Mouse (Mus musculus): ENCODE measurements around the gene Adamts2. TPM values are rescaled to one million over a fixed set of nuclear protein-coding genes. Genes with fewer than 3 reads are reported as not detected.

Adamts2 gene
- total RNA-seq, 1 experiment from 2014 or later = 0.12 TPM

DNA sequence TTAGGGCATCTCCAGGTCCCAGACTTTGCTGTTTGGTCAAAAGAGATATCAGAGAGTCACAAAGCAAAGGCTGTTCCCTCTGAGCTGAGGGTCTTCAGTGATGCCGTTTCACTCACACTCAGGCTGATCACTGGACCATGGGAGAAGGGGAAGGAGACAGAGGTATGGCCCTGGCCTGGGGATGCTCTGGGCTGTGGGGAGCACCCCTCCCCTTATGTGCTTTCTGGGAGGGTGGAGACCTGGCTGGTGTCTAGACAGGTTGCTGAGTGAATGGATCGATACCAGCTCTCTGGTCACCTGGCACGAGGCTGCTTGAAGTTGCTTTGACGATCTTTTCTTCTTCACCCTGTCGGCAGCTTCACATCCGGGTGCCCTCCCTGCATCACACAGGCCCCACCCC, 113.2 kb downstream of the Adamts2 start:
- ATAC-seq (ENCODE audit: extremely low read depth, insufficient number of reproducible peaks, low FRiP score, poor library complexity, severe bottlenecking) = no peak

DNA sequence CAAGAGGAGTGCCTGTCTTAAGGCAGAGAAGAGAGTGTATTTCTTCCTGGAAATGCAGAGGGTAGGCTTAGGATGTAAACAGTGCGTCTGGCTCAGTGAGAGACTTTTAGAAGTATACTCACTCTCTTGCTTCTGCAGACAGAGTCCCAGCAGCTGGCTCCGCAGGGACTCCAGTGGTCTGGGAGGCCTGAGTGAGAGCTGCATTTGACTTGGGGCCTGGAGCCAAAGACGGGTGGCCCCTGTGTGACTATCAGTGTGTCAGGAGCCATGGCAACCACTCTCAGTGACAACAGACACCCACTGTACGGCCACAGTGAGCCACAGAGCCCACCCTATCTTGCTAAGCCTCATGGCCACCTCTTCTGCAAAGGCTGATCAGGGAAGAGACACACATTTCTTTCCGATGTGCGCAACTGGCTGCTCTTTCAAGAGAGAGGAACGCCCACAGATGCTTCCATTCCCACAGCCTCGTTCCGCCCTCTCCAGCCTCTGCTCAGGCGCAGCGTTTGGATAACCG, 115.6 kb downstream of the Adamts2 start:
- no peak for ATAC-seq (ENCODE audit: extremely low read depth, insufficient number of reproducible peaks, low FRiP score, poor library complexity, severe bottlenecking)

DNA sequence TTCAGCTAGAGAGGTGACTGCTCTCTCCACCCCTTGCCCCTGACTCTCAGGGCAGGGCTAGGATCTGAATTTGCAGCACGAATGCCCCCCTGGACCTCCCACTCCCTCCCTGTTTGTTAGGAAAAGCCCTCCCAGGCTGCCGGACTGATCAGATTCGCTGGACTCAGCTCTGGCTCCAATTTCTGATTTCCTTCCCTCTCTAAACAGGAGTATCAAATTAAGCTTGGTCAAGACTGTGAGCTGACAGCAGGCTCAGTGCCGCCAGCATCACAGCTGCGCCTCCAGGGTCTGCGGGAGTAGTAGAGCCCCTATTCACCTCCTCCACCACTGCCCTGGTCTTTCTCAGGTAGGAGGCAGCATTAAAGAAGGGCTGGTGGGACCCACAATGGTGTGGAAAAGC, 117.0 kb downstream of the Adamts2 start:
- ATAC-seq (ENCODE audit: extremely low read depth, insufficient number of reproducible peaks, low FRiP score, poor library complexity, severe bottlenecking) = no peak

DNA sequence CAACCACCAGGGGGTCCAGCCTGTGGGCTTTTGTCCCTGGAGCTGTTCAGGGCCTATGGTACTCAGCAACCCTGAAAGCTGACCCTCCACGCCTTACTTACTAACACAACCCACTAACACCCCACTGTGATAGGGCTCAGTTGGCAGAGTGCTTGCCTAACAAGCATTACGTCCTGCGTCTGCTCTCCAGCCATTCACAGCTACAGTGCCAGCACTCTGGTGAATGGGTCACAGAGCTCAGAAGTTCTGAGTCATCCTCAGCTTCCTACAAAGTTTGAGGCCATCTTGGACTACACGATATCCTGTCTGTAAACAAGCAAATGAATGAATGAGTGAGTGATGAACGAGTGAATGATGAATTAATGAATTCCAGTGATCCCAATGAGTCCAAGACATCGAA, 118.5 kb downstream of the Adamts2 start:
- ATAC-seq (ENCODE audit: extremely low read depth, insufficient number of reproducible peaks, low FRiP score, poor library complexity, severe bottlenecking) = no peak

DNA sequence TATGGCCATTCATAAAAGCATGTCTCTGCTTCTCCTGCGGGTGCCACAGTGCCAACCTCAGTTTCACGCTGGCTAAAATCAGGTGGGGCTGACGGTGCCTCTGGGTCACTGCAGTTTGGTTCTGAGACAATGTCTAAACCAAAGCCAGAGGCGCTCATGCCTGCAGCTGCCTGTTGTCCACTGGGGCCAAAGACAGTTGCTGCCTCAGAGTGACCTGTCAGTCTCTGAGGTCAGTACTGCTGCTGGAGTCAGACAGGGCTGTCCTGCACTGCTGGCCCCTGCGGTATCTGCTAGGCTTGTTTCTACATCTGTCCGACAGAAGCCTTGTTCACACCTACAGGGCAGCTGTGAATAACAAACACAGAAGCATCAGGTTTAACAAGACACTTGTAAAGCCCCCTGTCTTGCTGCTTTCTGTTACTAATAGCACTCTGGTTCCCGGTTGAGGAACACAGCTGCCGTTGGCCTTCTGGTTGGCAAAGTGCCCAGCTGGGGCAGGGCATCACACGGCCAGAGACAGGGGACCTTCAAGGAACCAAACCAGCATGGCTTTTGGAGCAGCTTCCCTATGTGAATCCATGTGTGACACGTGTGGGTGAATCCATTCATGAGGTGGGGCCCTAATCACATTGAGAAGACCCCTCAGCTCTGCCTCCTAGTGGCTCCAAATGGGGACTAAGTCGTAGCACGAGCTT, 119.1 kb downstream of the Adamts2 start:
- ATAC-seq (ENCODE audit: extremely low read depth, insufficient number of reproducible peaks, low FRiP score, poor library complexity, severe bottlenecking) = no peak

DNA sequence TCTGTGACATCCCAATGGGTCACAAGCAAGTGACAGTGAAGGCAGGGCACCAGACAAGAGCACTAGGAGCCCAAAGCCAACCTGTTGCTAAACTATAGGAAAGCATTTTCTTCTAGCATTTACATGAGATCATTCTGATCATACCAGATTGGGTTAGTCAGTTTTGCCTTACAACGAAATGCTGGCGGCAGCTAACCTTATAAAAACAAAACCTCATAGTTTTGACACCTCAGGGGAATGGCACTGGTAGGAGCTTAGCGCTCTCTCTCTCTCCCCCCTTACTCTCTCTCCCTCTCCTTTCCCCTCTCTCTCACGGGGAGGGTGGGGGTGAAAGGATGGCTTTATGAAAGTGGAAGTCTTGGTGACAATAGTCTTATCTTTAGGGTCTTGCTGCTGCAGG, 123.7 kb downstream of the Adamts2 start:
- no peak for ATAC-seq (ENCODE audit: extremely low read depth, insufficient number of reproducible peaks, low FRiP score, poor library complexity, severe bottlenecking)

DNA sequence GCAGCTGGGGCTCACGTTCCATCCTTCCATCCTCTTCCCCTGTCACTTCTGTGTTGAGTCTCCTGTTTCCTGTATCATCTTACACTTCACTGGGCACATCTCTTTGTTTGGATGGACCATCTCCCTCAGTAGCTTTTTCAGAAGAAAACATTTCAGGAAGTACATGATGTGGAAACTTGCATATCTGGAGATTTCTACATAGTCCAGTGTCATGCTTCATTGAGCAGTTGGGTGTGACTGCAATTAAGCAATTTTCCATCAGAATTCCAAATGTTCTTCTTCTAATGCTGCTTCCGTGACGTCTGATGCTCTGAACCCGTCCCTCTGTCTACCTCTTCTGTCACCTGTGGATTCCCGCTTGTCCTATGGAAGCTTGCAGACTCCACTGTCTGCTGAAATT, 124.2 kb downstream of the Adamts2 start:
- no peak for ATAC-seq (ENCODE audit: extremely low read depth, insufficient number of reproducible peaks, low FRiP score, poor library complexity, severe bottlenecking)

DNA sequence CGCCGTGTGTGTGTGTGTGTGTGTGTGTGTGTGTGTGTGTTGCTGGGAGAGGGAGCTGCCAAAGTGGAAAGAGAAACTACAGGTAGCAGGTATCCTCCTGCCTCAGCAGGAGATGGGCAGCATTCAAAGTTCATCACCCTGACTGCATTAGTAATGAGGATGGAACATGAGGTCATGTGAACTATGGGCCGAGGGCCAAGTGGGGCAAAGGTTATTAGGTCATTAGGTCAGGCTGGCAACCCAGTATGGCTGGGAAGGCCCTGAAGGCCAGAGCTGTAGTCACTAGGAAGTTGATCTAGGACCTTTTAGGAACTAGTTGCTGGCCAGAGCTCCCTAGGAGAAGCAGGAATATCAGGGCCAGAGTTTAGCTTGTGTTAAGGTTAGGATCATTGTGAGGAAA, 131.3 kb downstream of the Adamts2 start:
- ATAC-seq (ENCODE audit: extremely low read depth, insufficient number of reproducible peaks, low FRiP score, poor library complexity, severe bottlenecking) = no peak

DNA sequence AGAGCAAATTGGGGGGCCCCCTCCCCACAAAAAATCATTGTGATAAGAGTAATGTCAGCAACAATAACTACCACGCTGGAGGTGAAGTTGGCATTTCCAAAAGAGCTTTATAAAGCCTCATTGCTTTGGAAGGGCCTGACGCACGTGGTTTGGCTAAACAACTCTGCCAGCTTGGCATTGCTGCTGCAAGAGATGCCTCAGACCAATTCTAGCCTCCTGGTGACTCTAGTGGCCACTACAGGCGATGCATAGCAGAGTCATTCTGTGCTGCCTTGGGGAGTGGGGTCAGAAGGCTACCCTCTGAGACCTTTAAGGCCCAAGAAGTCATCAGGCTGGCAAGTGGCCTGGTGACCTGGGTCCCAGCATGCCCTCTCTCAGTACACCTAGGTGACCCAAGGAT, 132.2 kb downstream of the Adamts2 start:
- ATAC-seq (ENCODE audit: extremely low read depth, insufficient number of reproducible peaks, low FRiP score, poor library complexity, severe bottlenecking) = no peak

DNA sequence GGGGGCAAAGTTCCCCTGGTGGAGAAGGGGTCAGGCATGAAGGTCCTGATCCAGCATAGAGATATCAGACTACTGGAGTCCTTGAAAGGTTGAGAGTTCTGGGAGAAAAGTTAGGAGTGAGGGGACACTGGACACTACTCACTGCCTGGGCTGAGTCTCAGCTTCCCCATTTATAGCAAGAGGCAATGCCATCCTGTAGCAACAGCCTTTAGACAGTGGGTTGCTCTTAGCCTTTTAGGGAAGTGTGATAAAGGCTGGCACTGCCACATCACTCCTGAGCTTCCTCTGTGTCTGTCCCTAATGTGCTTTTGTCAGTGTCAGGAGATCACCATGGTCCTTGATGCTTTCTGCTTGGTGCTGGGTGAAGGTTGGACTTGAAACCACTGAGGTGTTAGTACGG, 134.7 kb downstream of the Adamts2 start:
- ATAC-seq (ENCODE audit: extremely low read depth, insufficient number of reproducible peaks, low FRiP score, poor library complexity, severe bottlenecking) = no peak

DNA sequence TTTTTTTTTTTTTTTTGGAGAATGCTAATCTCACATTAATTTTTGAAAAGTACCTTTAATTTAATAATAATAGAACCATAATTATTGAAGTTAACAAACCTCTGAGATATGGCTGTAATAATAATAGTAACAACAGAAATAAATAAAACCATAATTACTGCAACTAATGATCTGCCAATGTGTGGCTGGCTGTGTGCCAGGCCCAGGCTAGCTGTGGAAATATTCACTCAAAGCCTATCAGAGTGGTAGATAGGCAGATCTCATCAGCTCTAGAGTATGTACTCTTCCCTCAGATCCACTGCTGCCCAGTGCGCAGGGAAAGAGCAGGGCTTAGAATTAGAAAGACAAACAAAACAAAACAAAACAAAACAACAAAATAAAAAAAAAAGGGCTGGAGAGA, 136.6 kb downstream of the Adamts2 start:
- no peak for ATAC-seq (ENCODE audit: extremely low read depth, insufficient number of reproducible peaks, low FRiP score, poor library complexity, severe bottlenecking)

DNA sequence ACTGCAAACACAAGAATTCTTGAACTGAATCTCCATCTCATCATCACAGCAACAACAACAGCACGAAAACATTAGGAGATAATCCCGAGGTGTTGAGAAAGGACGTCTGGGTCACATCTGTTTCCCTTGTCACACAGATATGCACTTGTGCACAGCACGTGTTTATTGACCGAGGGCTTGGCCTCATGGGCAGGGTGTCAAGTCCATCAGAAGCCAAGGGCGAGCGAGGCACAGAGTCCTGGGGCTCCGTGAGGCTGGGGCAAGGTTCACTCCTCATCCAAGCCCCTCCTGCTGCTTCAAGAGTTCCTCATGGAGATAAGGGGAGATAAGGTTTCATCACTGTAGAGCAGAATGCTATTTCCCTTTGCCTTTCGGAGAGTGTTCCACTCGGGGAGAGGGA, 137.6 kb downstream of the Adamts2 start:
- no peak for ATAC-seq (ENCODE audit: extremely low read depth, insufficient number of reproducible peaks, low FRiP score, poor library complexity, severe bottlenecking)

DNA sequence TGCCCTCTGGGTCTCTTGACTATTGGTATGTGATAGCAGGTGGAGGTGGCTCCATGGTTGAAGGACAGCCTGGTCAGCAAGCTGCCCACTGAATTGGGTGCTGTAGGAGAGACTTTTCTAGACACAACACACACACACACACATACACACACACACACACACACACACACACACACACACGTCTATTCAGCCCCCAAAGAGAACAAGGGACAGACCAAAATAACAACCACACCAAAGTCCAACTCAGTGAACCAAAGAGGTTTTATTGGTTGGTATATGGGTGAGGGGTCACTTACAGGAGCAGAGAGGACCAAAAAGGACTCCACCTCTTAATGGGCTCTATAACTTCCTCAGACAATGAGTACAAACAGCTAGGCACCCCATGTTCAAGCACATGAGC, 140.3 kb downstream of the Adamts2 start:
- ATAC-seq (ENCODE audit: extremely low read depth, insufficient number of reproducible peaks, low FRiP score, poor library complexity, severe bottlenecking) = no peak

DNA sequence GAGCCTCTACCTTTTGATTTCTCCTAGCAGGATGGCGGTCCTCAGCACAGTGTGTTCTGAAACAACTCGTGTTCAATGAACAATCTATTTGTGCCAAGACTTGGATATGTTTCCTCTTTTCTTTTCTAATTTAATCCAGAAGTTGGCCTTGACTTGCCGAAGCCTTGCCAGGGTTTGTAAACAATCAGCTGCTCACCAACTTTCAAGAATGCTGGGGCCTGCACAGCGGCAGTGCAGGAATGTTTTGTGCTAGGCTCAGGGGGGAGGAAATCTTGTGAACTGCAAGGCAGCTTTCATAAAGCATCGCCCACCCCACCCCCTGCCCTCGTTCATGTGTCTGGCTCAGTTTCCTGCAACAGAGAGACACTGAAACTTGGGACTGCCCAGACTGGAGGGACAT, 143.1 kb downstream of the Adamts2 start:
- no peak for ATAC-seq (ENCODE audit: extremely low read depth, insufficient number of reproducible peaks, low FRiP score, poor library complexity, severe bottlenecking)

DNA sequence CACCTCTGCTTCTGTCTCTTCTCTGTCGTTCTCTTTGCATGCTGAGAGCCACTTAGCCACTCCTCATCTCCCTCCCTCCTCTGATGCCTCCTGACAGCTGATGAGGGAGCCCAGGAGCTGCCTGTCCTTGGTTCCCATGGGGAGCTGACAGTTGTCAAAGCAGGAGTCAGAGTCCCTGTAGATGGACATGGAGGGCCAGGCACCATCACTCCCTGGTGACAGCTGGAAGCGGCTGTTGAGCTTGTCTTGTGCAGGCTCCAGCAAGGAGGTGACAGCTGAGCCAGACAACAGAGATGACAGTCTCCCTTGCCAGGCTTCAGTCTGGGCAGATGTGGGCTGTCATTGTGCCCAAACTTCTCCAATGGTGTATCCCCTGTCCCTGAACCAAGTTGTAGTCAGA, 144.6 kb downstream of the Adamts2 start:
- ATAC-seq (ENCODE audit: extremely low read depth, insufficient number of reproducible peaks, low FRiP score, poor library complexity, severe bottlenecking) = no peak

DNA sequence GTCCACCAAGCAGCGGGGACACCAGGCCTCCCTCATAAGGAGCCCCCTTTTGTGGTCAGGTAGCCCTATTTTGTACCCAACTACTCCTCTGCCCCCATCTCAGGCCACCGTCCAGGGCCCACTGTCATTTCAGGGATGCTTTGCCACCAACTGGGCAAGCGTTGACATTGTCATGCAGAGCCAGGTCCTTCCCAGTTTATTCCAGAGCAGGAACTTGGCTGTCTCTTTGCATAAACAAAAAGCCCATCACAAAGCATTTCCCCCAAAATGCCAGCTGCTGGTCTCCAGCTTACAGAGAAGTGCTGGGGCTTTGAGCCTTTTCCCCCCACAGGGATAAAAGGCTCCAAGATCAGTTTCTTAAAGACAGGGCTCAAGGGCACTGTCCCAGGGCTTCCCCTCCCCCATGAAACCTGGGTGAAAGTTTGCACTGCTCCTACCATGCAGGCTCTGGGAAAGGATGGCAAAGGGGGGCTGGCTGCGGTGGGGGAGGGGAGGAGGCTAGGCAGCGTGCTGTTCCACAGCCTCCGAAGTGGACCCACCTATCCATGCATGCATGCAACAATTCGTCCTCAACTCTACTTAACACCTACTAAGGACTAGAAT, 149.2 kb downstream of the Adamts2 start:
- no peak for ATAC-seq (ENCODE audit: extremely low read depth, insufficient number of reproducible peaks, low FRiP score, poor library complexity, severe bottlenecking)

DNA sequence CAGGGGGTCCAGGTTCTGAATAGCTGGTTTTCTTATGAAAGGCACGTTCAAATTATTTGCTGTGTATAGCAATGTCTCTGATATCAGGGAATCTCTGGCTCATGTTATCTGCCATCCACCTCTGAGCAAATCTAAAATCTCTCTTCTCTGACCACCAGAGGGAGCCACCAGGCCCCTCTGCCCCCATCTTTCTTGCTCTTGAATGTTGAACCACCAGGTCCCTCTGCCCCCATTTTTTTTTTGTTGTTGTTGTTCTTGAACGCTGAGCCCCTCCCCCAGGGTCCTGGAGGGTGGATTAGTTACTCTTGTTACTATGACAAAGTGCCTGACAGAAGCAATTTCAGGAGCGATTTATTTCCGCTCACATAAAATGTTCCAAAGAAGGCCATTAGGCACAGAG, 155.9 kb downstream of the Adamts2 start:
- no peak for ATAC-seq (ENCODE audit: extremely low read depth, insufficient number of reproducible peaks, low FRiP score, poor library complexity, severe bottlenecking)

DNA sequence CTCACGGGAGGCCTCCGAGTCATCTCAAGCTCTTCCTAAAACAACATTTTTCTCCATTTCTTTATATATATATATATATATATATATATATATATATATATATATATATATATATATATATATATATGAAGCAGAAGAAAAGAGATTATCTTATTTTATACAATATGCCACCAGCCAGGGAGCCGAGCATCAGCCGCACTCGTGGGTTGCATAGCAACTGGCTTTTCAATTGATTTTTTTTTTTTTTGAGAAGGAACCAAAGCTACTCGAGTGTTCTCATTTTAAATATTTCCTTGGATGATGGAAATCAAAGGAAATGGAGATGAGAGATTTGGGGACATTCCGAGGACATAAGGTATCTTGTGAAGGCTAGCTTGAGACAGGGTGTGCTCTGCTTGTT, 164.6 kb downstream of the Adamts2 start:
- no peak for ATAC-seq (ENCODE audit: extremely low read depth, insufficient number of reproducible peaks, low FRiP score, poor library complexity, severe bottlenecking)

DNA sequence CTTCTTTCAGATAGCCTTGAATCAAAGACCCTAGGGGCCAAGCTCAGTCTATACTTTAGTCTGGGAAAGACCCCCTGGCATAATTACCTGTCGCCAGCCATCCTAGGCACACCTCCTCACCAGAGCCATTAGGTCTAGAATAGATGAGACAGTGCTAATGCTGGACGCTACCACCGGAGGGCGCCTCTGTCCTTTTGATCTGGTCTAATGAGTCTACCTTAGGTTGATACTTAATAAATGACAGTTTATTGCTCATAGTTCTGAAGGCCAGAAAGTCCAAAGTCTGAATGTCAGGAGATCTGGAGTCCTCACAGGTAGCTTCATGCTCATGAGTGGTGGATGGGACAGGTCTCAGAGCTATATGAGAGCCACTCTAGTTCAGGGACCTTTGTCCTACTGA, 165.2 kb downstream of the Adamts2 start:
- ATAC-seq (ENCODE audit: extremely low read depth, insufficient number of reproducible peaks, low FRiP score, poor library complexity, severe bottlenecking) = no peak

DNA sequence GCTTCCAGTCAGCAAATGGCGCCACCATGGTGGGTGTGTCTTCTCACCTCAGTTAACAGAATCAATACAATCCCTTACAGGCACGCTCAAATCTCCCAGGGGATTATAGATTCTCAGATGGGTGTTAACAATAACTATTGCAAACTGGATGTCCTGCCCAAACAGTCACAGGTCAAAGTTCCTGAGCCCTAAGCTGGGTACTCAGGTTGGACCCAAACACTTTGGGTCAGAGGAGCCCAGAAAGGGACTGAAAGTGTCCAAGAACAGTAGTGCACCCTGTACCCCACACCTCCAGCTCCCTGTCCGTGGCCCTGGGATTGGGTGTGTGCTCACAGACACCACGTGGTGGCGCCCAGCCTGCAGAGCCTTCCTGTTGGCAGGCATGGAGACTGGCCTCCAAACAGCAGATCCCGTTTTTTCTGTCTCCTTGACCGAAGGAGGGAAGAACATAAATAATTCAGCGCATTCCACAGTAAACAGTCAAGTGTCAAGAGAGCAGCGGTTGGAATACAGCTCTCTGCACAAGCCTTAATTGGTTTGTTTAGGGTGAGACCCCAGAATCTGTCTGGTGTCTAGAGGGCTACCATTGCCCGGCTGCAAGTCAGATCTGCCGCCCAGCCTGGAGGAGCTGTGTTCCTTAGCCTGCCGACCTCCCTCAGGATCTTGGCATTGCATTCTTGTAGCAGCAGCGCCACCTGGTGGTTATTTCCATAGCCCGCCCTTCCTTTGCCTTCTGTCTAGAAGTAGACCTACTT, 167.3 kb downstream of the Adamts2 start:
- 0 out of 2 replicates have a peak, but pooled peaks have one; percentile 27 for ATAC-seq (ENCODE audit: extremely low read depth, insufficient number of reproducible peaks, low FRiP score, poor library complexity, severe bottlenecking)

Data from neutrophil, adult 5-6 weeks (primary cell).